Mouse (Mus musculus) kidney, postnatal 0 days (tissue): ENCODE measurements around the gene AI597479. TPM values are rescaled to one million over a fixed set of nuclear protein-coding genes. Genes with fewer than 3 reads are reported as not detected.
"Not testable (repeated sequence)": the region's sequence is repeated elsewhere in the genome, so short reads cannot be mapped to it uniquely, and the experiment has no call there.

Experiments used
- ATAC-seq: fragments of 200-750 bp; cut with Nextera tagmentation; replicated peaks from 2 replicates; pipeline ENCODE4 v1.8.0; 2017; ENCODE audit warnings: low read depth, moderate number of reproducible peaks, moderate TSS enrichment, moderate library complexity; ENCODE audit not compliant: low FRiP score
- DNase-seq: peaks from one replicate; pipeline ENCODE4 v3.0.0-alpha.2; 2016; ENCODE audit warnings: low spot score
- H3K27ac ChIP-seq: fragments of 300-500 bp; sonication (generic); 2 replicates; pipeline ENCODE4 v1.5.1; 2014; ENCODE audit warnings: mild to moderate bottlenecking
- H3K27me3 ChIP-seq: fragments of 300-500 bp; sonication (generic); 2 replicates; pipeline ENCODE4 v1.6.1; 2014; ENCODE audit warnings: low read length, mixed read lengths; ENCODE audit not compliant: insufficient read depth
- H3K36me3 ChIP-seq: fragments of 300-500 bp; sonication (generic); 2 replicates; pipeline ENCODE4 v1.6.1; 2014; ENCODE audit warnings: low read length, mixed read lengths; ENCODE audit not compliant: insufficient read depth
- H3K4me1 ChIP-seq: fragments of 300-500 bp; sonication (generic); replicated peaks from 2 replicates; pipeline ENCODE4 v1.6.1; 2014; ENCODE audit warnings: antibody characterized with exemption, low read length, mixed read lengths; ENCODE audit not compliant: insufficient read depth
- H3K4me2 ChIP-seq: fragments of 300-500 bp; sonication (generic); 2 replicates; pipeline ENCODE4 v1.6.1; 2014; ENCODE audit warnings: mild to moderate bottlenecking, low read length, moderate library complexity, mixed read lengths
- H3K4me3 ChIP-seq: fragments of 300-500 bp; sonication (generic); replicated peaks from 2 replicates; pipeline ENCODE4 v1.5.1; 2014; ENCODE audit warnings: low read depth, low read length
- H3K9ac ChIP-seq: fragments of 300-500 bp; sonication (generic); 2 replicates; pipeline ENCODE4 v1.6.1; 2014; ENCODE audit warnings: low read depth, low read length
- H3K9me3 ChIP-seq: fragments of 300-500 bp; sonication (generic); replicated peaks from 2 replicates; pipeline ENCODE4 v1.6.1; 2016; ENCODE audit warnings: low read length, inconsistent platforms, mixed read lengths
- CTCF ChIP-seq: IDR thresholded peaks from 2 replicates; pipeline ENCODE4 v1.5.1; 2016; ENCODE audit warnings: antibody characterized with exemption, low read depth, mild to moderate bottlenecking, moderate library complexity
- WGBS: fragments of 180-500 bp; shearing (Covaris S2); extraction: QIAGEN DNeasy Blood & Tissue Kit; methylation state at CpG from one replicate; pipeline ENCODE4 v1.1.7; 2014; 5-methylcytosine and 5-hydroxymethylcytosine counted together
- polyA plus RNA-seq: library from polyadenylated mRNA; unstranded; fragments of >200 nt; fragmentation: Nextera tagmentation; extraction: Ambion mirVana; gene quantifications from 2 replicates; pipeline ENCODE4 v1.2.1, GENCODE M21; 2015

The AI597479 gene
- polyA plus RNA-seq, 1 experiment from 2014 or later: 21.0 TPM

GRCm38 (mm10) chr1:43130219-43130981 is 31.9 kb downstream of the AI597479 start:
- no peaks in the 10 kb centered on the region for H3K27me3 ChIP-seq
- TF ChIP-seq CTCF: no peak
- H3K27ac ChIP-seq: no peak overlapping the region
- H3K36me3 ChIP-seq: peaks cover 33% of the 10 kb centered on the region
- ATAC-seq (no peak), DNase-seq (no peak)
- H3K9ac ChIP-seq: no peak overlapping the region
- H3K4me2 ChIP-seq: no peak overlapping the region
- no peaks in the 10 kb centered on the region for H3K4me1 ChIP-seq
- H3K4me3 ChIP-seq: no peak overlapping the region
- no peaks in the 10 kb centered on the region for H3K9me3 ChIP-seq
- WGBS: 81% methylated on average over 5 of the region's 5 CpGs

GRCm38 (mm10) chr1:43131591-43131990 is 33.1 kb downstream of the AI597479 start:
- no peaks in the 10 kb centered on the region for H3K4me1 ChIP-seq
- H3K27ac ChIP-seq: no peak overlapping the region
- H3K4me2 ChIP-seq: no peak overlapping the region
- no peak for DNase-seq
- H3K36me3 ChIP-seq: peaks cover 29% of the 10 kb centered on the region
- H3K9ac ChIP-seq: no peak overlapping the region
- no peaks in the 10 kb centered on the region for H3K9me3 ChIP-seq
- no peak overlapping the region for H3K4me3 ChIP-seq
- no peak for TF ChIP-seq CTCF
- WGBS: 91% methylated on average over 9 of the region's 9 CpGs
- ATAC-seq: no peak
- no peaks in the 10 kb centered on the region for H3K27me3 ChIP-seq

- 78% methylated on average over 2 of the region's 2 CpGs for WGBS
- H3K27me3 ChIP-seq, ATAC-seq, H3K4me3 ChIP-seq, DNase-seq, H3K4me1 ChIP-seq, H3K27ac ChIP-seq, H3K36me3 ChIP-seq, H3K9ac ChIP-seq, H3K4me2 ChIP-seq, H3K9me3 ChIP-seq: not testable (repeated sequence)
These were observed 38.0 kb downstream of the AI597479 start for GRCm38 (mm10) chr1:43136488-43137029.

- Histone ChIP-seq H3K36me3 (0 out of 2 replicates have a peak, but pooled peaks cover 9% of the 10 kb centered on the region), H3K27ac (no peak overlapping the region), H3K9ac (no peak overlapping the region), H3K4me1 (no peaks in the 10 kb centered on the region), H3K9me3 (no peaks in the 10 kb centered on the region), H3K27me3 (no peaks in the 10 kb centered on the region), H3K4me3 (no peak overlapping the region), H3K4me2 (no peak overlapping the region)
- no peak for ATAC-seq
- TF ChIP-seq CTCF: no peak
- 76% methylated on average over 5 of the region's 5 CpGs for WGBS
- DNase-seq: no peak
These were observed 38.8 kb downstream of the AI597479 start for GRCm38 (mm10) chr1:43137334-43137733.

GRCm38 (mm10) chr1:43138268-43138812 is 39.8 kb downstream of the AI597479 start:
- DNase-seq: no peak
- TF ChIP-seq CTCF: peak; percentile 51
- H3K36me3 ChIP-seq: 0 out of 2 replicates have a peak, but pooled peaks cover 9% of the 10 kb centered on the region

GRCm38 (mm10) chr1:43139587-43140266 is 41.2 kb downstream of the AI597479 start:
- Histone ChIP-seq H3K4me2 (no peak overlapping the region), H3K36me3 (0 out of 2 replicates have a peak, but pooled peaks cover 9% of the 10 kb centered on the region), H3K4me1 (peaks cover 3% of the 10 kb centered on the region; the same call in 1 of the 2 replicates), H3K9ac (no peak overlapping the region), H3K27ac (no peak overlapping the region), H3K27me3 (no peaks in the 10 kb centered on the region), H3K4me3 (no peak overlapping the region), H3K9me3 (no peaks in the 10 kb centered on the region)
- DNase-seq (peak; percentile 93), ATAC-seq (peak; percentile 69)
- 52% methylated on average over 8 of the region's 8 CpGs for WGBS
- peak; percentile 97 for TF ChIP-seq CTCF

More at GRCm38 (mm10) chr1:43138268-43138812, 39.8 kb downstream of the AI597479 start:
- no peak overlapping the region for H3K9ac ChIP-seq
- ATAC-seq: no peak
- H3K4me1 ChIP-seq: no peaks in the 10 kb centered on the region
- H3K27ac ChIP-seq: no peak overlapping the region
- no peaks in the 10 kb centered on the region for H3K27me3 ChIP-seq
- no peaks in the 10 kb centered on the region for H3K9me3 ChIP-seq
- 70% methylated on average over 15 of the region's 15 CpGs for WGBS
- no peak overlapping the region for H3K4me2 ChIP-seq
- no peak overlapping the region for H3K4me3 ChIP-seq
